Mouse (Mus musculus): Measurements from ENCODE around the gene Opa1. TPM values are rescaled to one million over a fixed set of nuclear protein-coding genes. Genes with fewer than 3 reads are reported as not detected.

Opa1 gene
- polyA plus RNA-seq, 1 experiment from 2014 or later = 45.4 TPM

GRCm38 (mm10) chr16:29614762-29615161 is 35.6 kb downstream of the Opa1 start:
- WGBS = 87% methylated on average over 9 of the region's 9 CpGs
- H3K27me3 ChIP-seq (ENCODE audit: control insufficient read depth, insufficient read depth, low read length) = no peaks in the 10 kb centered on the region
- no peaks in the 10 kb centered on the region for H3K4me1 ChIP-seq (ENCODE audit: control insufficient read depth, insufficient read depth, low read length)
- H3K4me2 ChIP-seq (ENCODE audit: low read depth, severe bottlenecking) = no peak overlapping the region
- H3K27ac ChIP-seq (replicated peaks; ENCODE audit: low read depth, low read length) = no peak overlapping the region
- H3K9ac ChIP-seq (ENCODE audit: low read length) = no peak overlapping the region
- no peak for DNase-seq (ENCODE audit: low spot score)
- H3K36me3 ChIP-seq (ENCODE audit: control insufficient read depth, insufficient read depth, low read length) = peaks cover 20% of the 10 kb centered on the region; the same call in 1 of the 2 replicates
- no peaks in the 10 kb centered on the region for H3K9me3 ChIP-seq (ENCODE audit: control insufficient read depth, low read length)
- ATAC-seq (ENCODE audit: insufficient number of reproducible peaks, low FRiP score, low TSS enrichment, low read depth) = no peak
- H3K4me3 ChIP-seq (ENCODE audit: low read depth, low read length) = no peak overlapping the region

GRCm38 (mm10) chr16:29629053-29629452 is 49.9 kb downstream of the Opa1 start:
- no peaks in the 10 kb centered on the region for H3K4me1 ChIP-seq (ENCODE audit: control insufficient read depth, insufficient read depth, low read length)
- no peak overlapping the region for H3K4me2 ChIP-seq (ENCODE audit: low read depth, severe bottlenecking)
- peaks cover 16% of the 10 kb centered on the region; the same call in 1 of the 2 replicates for H3K36me3 ChIP-seq (ENCODE audit: control insufficient read depth, insufficient read depth, low read length)
- no peaks in the 10 kb centered on the region for H3K27me3 ChIP-seq (ENCODE audit: control insufficient read depth, insufficient read depth, low read length)
- ATAC-seq (ENCODE audit: insufficient number of reproducible peaks, low FRiP score, low TSS enrichment, low read depth) (no peak), DNase-seq (ENCODE audit: low spot score) (no peak)
- WGBS = 86% methylated on average over 1 of the region's 1 CpGs
- no peak overlapping the region for H3K4me3 ChIP-seq (ENCODE audit: low read depth, low read length)
- no peak overlapping the region for H3K9ac ChIP-seq (ENCODE audit: low read length)
- no peak overlapping the region for H3K27ac ChIP-seq (replicated peaks; ENCODE audit: low read depth, low read length)
- no peaks in the 10 kb centered on the region for H3K9me3 ChIP-seq (ENCODE audit: control insufficient read depth, low read length)

DNA sequence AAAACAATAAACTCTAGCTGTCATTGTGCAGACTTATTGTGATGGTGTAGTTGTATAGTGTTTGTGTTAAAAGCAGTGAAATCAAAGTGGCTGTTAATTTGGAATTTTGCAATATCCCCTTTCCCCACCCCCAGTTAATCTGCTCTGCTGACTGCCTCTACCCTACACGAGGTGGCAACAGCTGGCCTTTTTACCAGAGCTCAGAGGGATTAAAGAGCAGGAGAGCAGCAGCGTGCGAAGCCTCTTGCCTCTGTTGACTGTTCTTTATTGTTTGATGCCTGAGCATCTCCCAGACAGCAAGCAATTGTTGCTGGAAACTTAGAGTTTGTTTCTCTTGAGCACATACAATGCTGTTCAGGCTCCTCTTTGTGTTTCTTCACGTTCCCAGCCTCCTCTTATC is 56.6 kb downstream of the Opa1 start:
- no peaks in the 10 kb centered on the region for H3K4me1 ChIP-seq (ENCODE audit: control insufficient read depth, insufficient read depth, low read length)
- ATAC-seq (ENCODE audit: insufficient number of reproducible peaks, low FRiP score, low TSS enrichment, low read depth) (no peak), DNase-seq (ENCODE audit: low spot score) (no peak)
- peaks cover 3% of the 10 kb centered on the region; the same call in 1 of the 2 replicates for H3K36me3 ChIP-seq (ENCODE audit: control insufficient read depth, insufficient read depth, low read length)
- 33% methylated on average over 4 of the region's 4 CpGs for WGBS
- no peak overlapping the region for H3K27ac ChIP-seq (replicated peaks; ENCODE audit: low read depth, low read length)
- no peak overlapping the region for H3K4me3 ChIP-seq (ENCODE audit: low read depth, low read length)
- no peaks in the 10 kb centered on the region for H3K9me3 ChIP-seq (ENCODE audit: control insufficient read depth, low read length)
- no peak overlapping the region for H3K9ac ChIP-seq (ENCODE audit: low read length)
- H3K27me3 ChIP-seq (ENCODE audit: control insufficient read depth, insufficient read depth, low read length) = no peaks in the 10 kb centered on the region
- H3K4me2 ChIP-seq (ENCODE audit: low read depth, severe bottlenecking) = no peak overlapping the region

GRCm38 (mm10) chr16:29642376-29642775 is 63.2 kb downstream of the Opa1 start:
- no peaks in the 10 kb centered on the region; the same call in 1 of the 2 replicates for H3K36me3 ChIP-seq (ENCODE audit: control insufficient read depth, insufficient read depth, low read length)
- DNase-seq (ENCODE audit: low spot score) = no peak
- no peaks in the 10 kb centered on the region for H3K27me3 ChIP-seq (ENCODE audit: control insufficient read depth, insufficient read depth, low read length)
- WGBS = 4% methylated on average over 1 of the region's 1 CpGs
- H3K4me1 ChIP-seq (ENCODE audit: control insufficient read depth, insufficient read depth, low read length) = no peaks in the 10 kb centered on the region
- H3K27ac ChIP-seq (replicated peaks; ENCODE audit: low read depth, low read length) = no peak overlapping the region
- H3K4me3 ChIP-seq (ENCODE audit: low read depth, low read length) = no peak overlapping the region
- no peak for ATAC-seq (ENCODE audit: insufficient number of reproducible peaks, low FRiP score, low TSS enrichment, low read depth)
- no peak overlapping the region for H3K9ac ChIP-seq (ENCODE audit: low read length)
- H3K9me3 ChIP-seq (ENCODE audit: control insufficient read depth, low read length) = no peaks in the 10 kb centered on the region
- no peak overlapping the region for H3K4me2 ChIP-seq (ENCODE audit: low read depth, severe bottlenecking)

DNA sequence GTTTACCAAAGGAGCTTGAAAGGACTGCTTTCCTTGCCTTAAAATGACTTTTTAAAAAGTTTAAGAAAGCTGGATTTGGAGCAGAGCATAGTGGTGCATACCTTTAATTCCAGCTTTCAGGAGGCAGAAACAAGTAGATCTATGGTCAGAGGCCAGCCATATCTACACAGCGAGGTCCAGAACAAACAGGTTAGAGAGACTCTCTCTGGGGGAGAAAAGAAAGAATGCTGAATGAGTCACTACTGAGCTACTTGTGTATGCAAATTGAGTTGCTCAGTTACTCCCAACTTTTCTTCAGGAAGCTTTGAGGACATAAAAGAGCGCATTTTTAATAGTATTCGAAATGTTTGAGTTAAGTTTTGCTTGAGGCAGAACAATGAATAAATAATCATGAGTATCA is 65.7 kb downstream of the Opa1 start:
- Histone ChIP-seq H3K27ac (replicated peaks; ENCODE audit: low read depth, low read length) (no peak overlapping the region), H3K4me3 (ENCODE audit: low read depth, low read length) (no peak overlapping the region), H3K36me3 (ENCODE audit: control insufficient read depth, insufficient read depth, low read length) (peaks cover 2% of the 10 kb centered on the region; the same call in 1 of the 2 replicates), H3K4me2 (ENCODE audit: low read depth, severe bottlenecking) (no peak overlapping the region), H3K9me3 (ENCODE audit: control insufficient read depth, low read length) (no peaks in the 10 kb centered on the region), H3K27me3 (ENCODE audit: control insufficient read depth, insufficient read depth, low read length) (no peaks in the 10 kb centered on the region), H3K4me1 (ENCODE audit: control insufficient read depth, insufficient read depth, low read length) (no peaks in the 10 kb centered on the region), H3K9ac (ENCODE audit: low read length) (no peak overlapping the region)
- WGBS = 89% methylated on average over 3 of the region's 3 CpGs
- no peak for DNase-seq (ENCODE audit: low spot score)
- no peak for ATAC-seq (ENCODE audit: insufficient number of reproducible peaks, low FRiP score, low TSS enrichment, low read depth)

DNA sequence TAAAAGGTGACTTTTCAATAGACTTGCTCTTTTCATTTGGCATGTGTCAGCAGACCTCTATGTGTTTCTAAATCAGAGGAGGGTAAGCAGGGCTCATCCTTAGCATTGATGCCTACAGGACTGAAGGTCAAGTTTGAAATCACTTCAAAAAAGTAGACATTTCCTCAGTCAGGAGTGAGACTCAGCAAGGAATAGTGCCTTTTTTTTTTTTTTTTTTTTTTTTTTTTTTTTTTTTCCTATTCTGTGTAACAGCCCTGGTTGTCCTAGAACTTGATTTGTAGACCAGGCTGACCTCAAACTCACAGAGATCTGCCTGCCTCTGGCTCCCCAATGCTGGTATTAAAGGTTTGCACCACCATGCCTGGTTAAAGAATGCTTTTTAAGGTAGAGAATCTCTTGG is 67.1 kb downstream of the Opa1 start:
- peaks cover 2% of the 10 kb centered on the region; the same call in 1 of the 2 replicates for H3K36me3 ChIP-seq (ENCODE audit: control insufficient read depth, insufficient read depth, low read length)

GRCm38 (mm10) chr16:29656187-29656825 is 77.2 kb downstream of the Opa1 start:
- 82% methylated on average over 9 of the region's 9 CpGs for WGBS
- Histone ChIP-seq H3K27ac (replicated peaks; ENCODE audit: low read depth, low read length) (no peak overlapping the region), H3K4me1 (ENCODE audit: control insufficient read depth, insufficient read depth, low read length) (peaks cover 6% of the 10 kb centered on the region; the same call in 1 of the 2 replicates), H3K4me3 (ENCODE audit: low read depth, low read length) (no peak overlapping the region), H3K9me3 (ENCODE audit: control insufficient read depth, low read length) (no peaks in the 10 kb centered on the region), H3K27me3 (ENCODE audit: control insufficient read depth, insufficient read depth, low read length) (no peaks in the 10 kb centered on the region), H3K9ac (ENCODE audit: low read length) (no peak overlapping the region), H3K36me3 (ENCODE audit: control insufficient read depth, insufficient read depth, low read length) (peaks cover 3% of the 10 kb centered on the region; the same call in 1 of the 2 replicates), H3K4me2 (ENCODE audit: low read depth, severe bottlenecking) (no peak overlapping the region)
- no peak for ATAC-seq (ENCODE audit: insufficient number of reproducible peaks, low FRiP score, low TSS enrichment, low read depth)
- DNase-seq (ENCODE audit: low spot score) = no peak

More for the DNA sequence above, 67.1 kb downstream of the Opa1 start:
- no peak overlapping the region for H3K4me2 ChIP-seq (ENCODE audit: low read depth, severe bottlenecking)
- no peak for ATAC-seq (ENCODE audit: insufficient number of reproducible peaks, low FRiP score, low TSS enrichment, low read depth)
- H3K27ac ChIP-seq (replicated peaks; ENCODE audit: low read depth, low read length) = no peak overlapping the region
- H3K4me3 ChIP-seq (ENCODE audit: low read depth, low read length) = no peak overlapping the region
- no peaks in the 10 kb centered on the region for H3K4me1 ChIP-seq (ENCODE audit: control insufficient read depth, insufficient read depth, low read length)
- no peaks in the 10 kb centered on the region for H3K9me3 ChIP-seq (ENCODE audit: control insufficient read depth, low read length)
- no peaks in the 10 kb centered on the region for H3K27me3 ChIP-seq (ENCODE audit: control insufficient read depth, insufficient read depth, low read length)
- H3K9ac ChIP-seq (ENCODE audit: low read length) = no peak overlapping the region
- DNase-seq (ENCODE audit: low spot score) = no peak

GRCm38 (mm10) chr16:29656901-29657300 is 77.8 kb downstream of the Opa1 start:
- no peak for ATAC-seq (ENCODE audit: insufficient number of reproducible peaks, low FRiP score, low TSS enrichment, low read depth)
- 71% methylated on average over 10 of the region's 10 CpGs for WGBS
- DNase-seq (ENCODE audit: low spot score) = no peak

More at GRCm38 (mm10) chr16:29656901-29657300, 77.8 kb downstream of the Opa1 start:
- Histone ChIP-seq H3K36me3 (ENCODE audit: control insufficient read depth, insufficient read depth, low read length) (no peaks in the 10 kb centered on the region; the same call in 1 of the 2 replicates), H3K4me3 (ENCODE audit: low read depth, low read length) (no peak overlapping the region), H3K4me1 (ENCODE audit: control insufficient read depth, insufficient read depth, low read length) (peaks cover 6% of the 10 kb centered on the region; the same call in 1 of the 2 replicates), H3K9ac (ENCODE audit: low read length) (no peak overlapping the region), H3K9me3 (ENCODE audit: control insufficient read depth, low read length) (no peaks in the 10 kb centered on the region), H3K27ac (replicated peaks; ENCODE audit: low read depth, low read length) (no peak overlapping the region), H3K4me2 (ENCODE audit: low read depth, severe bottlenecking) (no peak overlapping the region), H3K27me3 (ENCODE audit: control insufficient read depth, insufficient read depth, low read length) (no peaks in the 10 kb centered on the region)
